Mouse (Mus musculus): Measurements from ENCODE around the gene Prss57.

- no peak for TF ChIP-seq TAL1 (IDR thresholded peaks at IDR 0.05; ENCODE audit: low read length)
- TF ChIP-seq GATA1 (IDR thresholded peaks at IDR 0.05; ENCODE audit: low read length): no peak
These were observed 7.6 kb upstream of the Prss57 start for GRCm38 (mm10) chr10:79798289-79798928.
